Mouse (Mus musculus): ENCODE measurements around the gene Abtb1.

DNA sequence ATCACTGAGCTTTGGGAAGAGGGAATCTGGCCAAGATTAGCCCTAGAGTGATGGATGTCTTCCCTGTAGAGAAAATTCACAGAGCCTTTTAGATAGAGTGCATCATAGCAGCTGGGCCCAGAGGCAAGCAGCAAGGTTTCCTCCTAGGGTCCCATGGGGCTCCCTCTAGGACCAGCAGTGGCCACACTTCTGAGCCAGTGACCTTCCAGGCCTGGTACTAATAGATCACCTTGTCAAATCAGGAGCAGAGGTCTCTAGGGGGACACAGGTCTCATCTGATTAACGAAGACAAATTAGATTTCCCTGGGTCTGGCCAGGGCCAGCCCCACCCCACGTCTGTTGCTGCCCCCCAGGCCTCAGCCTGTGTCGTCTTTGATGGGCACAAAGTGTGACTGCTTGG is 31.5 kb downstream of the Abtb1 start:
- TF ChIP-seq CTCF (IDR thresholded peaks at IDR 0.05; ENCODE audit: insufficient read depth, low read length) = no peak
- TF ChIP-seq POLR2A (IDR thresholded peaks at IDR 0.05; ENCODE audit: borderline replicate concordance, extremely low read depth, low read depth, low read length) = no peak

Data from lung, adult 2 months (tissue).